Mouse (Mus musculus): Measurements from ENCODE around the gene Orai3. TPM values are rescaled to one million over a fixed set of nuclear protein-coding genes. Genes with fewer than 3 reads are reported as not detected.

Gene Orai3
- polyA plus RNA-seq, 1 experiment from 2014 or later, result 17.1 TPM

DNA sequence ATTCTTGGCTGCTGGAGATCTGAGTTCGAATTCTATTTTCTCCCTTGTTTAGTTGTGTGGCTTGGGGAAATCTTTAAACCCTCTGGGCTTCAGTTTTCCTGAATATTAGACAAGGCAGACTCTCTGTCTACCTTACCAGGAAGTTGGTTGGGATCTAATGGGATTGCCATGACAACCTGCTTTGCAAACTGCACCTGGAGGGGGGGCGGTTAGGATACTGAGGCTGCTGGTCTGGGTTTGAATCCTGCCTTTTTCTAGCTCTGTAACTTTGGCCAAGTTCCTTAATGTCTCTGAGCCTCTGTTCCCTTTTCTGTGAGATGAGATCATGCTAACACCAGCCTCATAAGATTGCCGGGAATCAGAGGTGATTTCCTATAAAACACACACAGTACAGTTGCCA lies 52.9 kb downstream of the Orai3 start:
- DNase-seq (ENCODE audit: low spot score) (no peak), ATAC-seq (replicated peaks; ENCODE audit: low FRiP score, low TSS enrichment, low read depth) (no peak)
- Histone ChIP-seq H3K27me3 (replicated peaks; ENCODE audit: control insufficient read depth, insufficient read depth, low read length) (no peaks in the 10 kb centered on the region), H3K9me3 (ENCODE audit: control insufficient read depth, low read length) (no peaks in the 10 kb centered on the region), H3K36me3 (ENCODE audit: control insufficient read depth, insufficient read depth, low read length) (no peaks in the 10 kb centered on the region), H3K4me2 (ENCODE audit: low read length) (no peak overlapping the region), H3K4me1 (replicated peaks; ENCODE audit: control insufficient read depth, insufficient read depth, low read length) (peaks cover 18% of the 10 kb centered on the region), H3K27ac (ENCODE audit: low read depth) (no peak overlapping the region), H3K9ac (ENCODE audit: low read length) (no peak overlapping the region), H3K4me3 (ENCODE audit: low read depth, low read length) (no peak overlapping the region)
- WGBS, result 88% methylated on average over 3 of the region's 3 CpGs

GRCm38 (mm10) chr7:127823236-127824171 lies 53.9 kb downstream of the Orai3 start:
- DNase-seq (ENCODE audit: low spot score) (no peak), ATAC-seq (replicated peaks; ENCODE audit: low FRiP score, low TSS enrichment, low read depth) (peak; percentile 1; the same call in 1 of the 2 replicates)
- Histone ChIP-seq H3K27ac (ENCODE audit: low read depth) (0 out of 2 replicates have a peak overlapping the region, but pooled peaks have one; percentile 33), H3K9ac (ENCODE audit: low read length) (peak overlapping the region; percentile 57), H3K4me3 (ENCODE audit: low read depth, low read length) (peak overlapping the region; percentile 68), H3K4me2 (ENCODE audit: low read length) (peak overlapping the region; percentile 60), H3K4me1 (replicated peaks; ENCODE audit: control insufficient read depth, insufficient read depth, low read length) (peaks cover 18% of the 10 kb centered on the region), H3K36me3 (ENCODE audit: control insufficient read depth, insufficient read depth, low read length) (no peaks in the 10 kb centered on the region), H3K27me3 (replicated peaks; ENCODE audit: control insufficient read depth, insufficient read depth, low read length) (no peaks in the 10 kb centered on the region), H3K9me3 (ENCODE audit: control insufficient read depth, low read length) (no peaks in the 10 kb centered on the region)
- WGBS, result 65% methylated on average over 11 of the region's 11 CpGs

DNA sequence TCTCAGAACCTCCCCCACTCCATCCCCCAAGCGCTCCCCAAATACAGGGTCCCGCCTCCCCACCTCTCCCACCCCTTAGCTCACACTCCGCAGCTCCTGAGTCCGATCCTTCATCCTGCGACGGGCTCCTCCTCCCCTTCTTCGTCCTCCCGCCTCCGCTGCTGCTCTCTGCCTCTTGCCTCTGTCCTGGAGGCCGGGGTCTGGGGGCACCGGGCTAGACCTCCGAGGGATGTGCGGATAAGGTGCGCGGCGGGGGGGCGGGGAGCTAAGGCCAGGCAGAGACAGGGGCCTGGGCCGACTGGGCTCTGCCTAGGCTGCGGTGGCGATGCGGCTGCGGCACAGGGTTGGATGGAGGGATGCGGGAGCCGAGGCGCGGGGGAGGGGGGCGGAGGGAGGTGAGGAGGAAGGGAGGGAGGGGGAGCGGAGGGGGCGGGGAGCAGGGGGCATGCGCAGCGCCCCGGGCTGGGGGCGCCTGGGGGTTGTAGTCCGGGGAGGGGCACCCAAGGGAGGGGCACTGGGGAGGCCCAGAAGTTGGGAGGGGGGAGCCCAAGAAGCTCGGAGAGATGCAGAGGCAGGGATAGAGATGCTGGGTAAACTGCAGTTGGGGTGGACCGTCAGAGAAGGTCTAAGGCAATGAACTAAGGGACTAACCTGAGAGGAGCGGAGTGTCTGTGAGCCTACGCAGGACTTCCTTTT lies 54.7 kb downstream of the Orai3 start, which contains the start of the genes Stx4a and Stx1b:
Stx4a (plus strand) TSS at position 119 of the 696 bp plus-strand sequence.
Stx1b (minus strand) TSS at position 374 of the 696 bp plus-strand sequence.
- ATAC-seq (replicated peaks; ENCODE audit: low FRiP score, low TSS enrichment, low read depth) (peak; percentile 63), DNase-seq (ENCODE audit: low spot score) (peak; percentile 72)
- Histone ChIP-seq H3K27ac (ENCODE audit: low read depth) (0 out of 2 replicates have a peak within 1 kb of the TSS, but pooled peaks have one; percentile 33), H3K4me2 (ENCODE audit: low read length) (peak within 1 kb of the TSS; percentile 60), H3K9me3 (ENCODE audit: control insufficient read depth, low read length) (no peaks in the 10 kb centered on the region), H3K9ac (ENCODE audit: low read length) (peak within 1 kb of the TSS; percentile 57), H3K36me3 (ENCODE audit: control insufficient read depth, insufficient read depth, low read length) (no peaks in the 10 kb centered on the region), H3K27me3 (replicated peaks; ENCODE audit: control insufficient read depth, insufficient read depth, low read length) (no peaks in the 10 kb centered on the region), H3K4me1 (replicated peaks; ENCODE audit: control insufficient read depth, insufficient read depth, low read length) (peaks cover 18% of the 10 kb centered on the region), H3K4me3 (ENCODE audit: low read depth, low read length) (peak within 1 kb of the TSS; percentile 68)
- 5% methylated on average over 35 of the region's 38 CpGs for WGBS

Other genes with a start within 250 kb of the Orai3 start
- gene Tmem265, start 208.4 kb upstream of the Orai3 start, polyA plus RNA-seq (2014; fragmentation: Nextera tagmentation; extraction: Ambion mirVana), result 7.5 and 8.1 TPM in 2 replicates
- 42.0 and 49.4 TPM in 2 replicates for gene Phkg2, start 196.5 kb upstream of the Orai3 start, polyA plus RNA-seq (2014; fragmentation: Nextera tagmentation; extraction: Ambion mirVana)
- 6.9 and 7.7 TPM in 2 replicates for gene Ccdc189, start 181.2 kb upstream of the Orai3 start, polyA plus RNA-seq (2014; fragmentation: Nextera tagmentation; extraction: Ambion mirVana)
- 36.3 and 38.8 TPM in 2 replicates for gene Rnf40, start 181.0 kb upstream of the Orai3 start, polyA plus RNA-seq (2014; fragmentation: Nextera tagmentation; extraction: Ambion mirVana)
- gene Zfp629, start 154.0 kb upstream of the Orai3 start, polyA plus RNA-seq (2014; fragmentation: Nextera tagmentation; extraction: Ambion mirVana), result 12.9 and 16.7 TPM in 2 replicates
- 50.3 and 56.4 TPM in 2 replicates for gene Bcl7c, start 60.9 kb upstream of the Orai3 start, polyA plus RNA-seq (2014; fragmentation: Nextera tagmentation; extraction: Ambion mirVana)
- 13.6 and 14.0 TPM in 2 replicates for gene Ctf1, start 57.1 kb upstream of the Orai3 start, polyA plus RNA-seq (2014; fragmentation: Nextera tagmentation; extraction: Ambion mirVana)
- 0.27 and 0.30 TPM in 2 replicates for gene Ctf2, start 37.6 kb upstream of the Orai3 start, polyA plus RNA-seq (2014; fragmentation: Nextera tagmentation; extraction: Ambion mirVana)
- gene Fbxl19, start 25.3 kb upstream of the Orai3 start, polyA plus RNA-seq (2014; fragmentation: Nextera tagmentation; extraction: Ambion mirVana), result 3.3 and 4.2 TPM in 2 replicates
- 25.0 and 25.6 TPM in 2 replicates for gene Setd1a, start 6.9 kb downstream of the Orai3 start, polyA plus RNA-seq (2014; fragmentation: Nextera tagmentation; extraction: Ambion mirVana)
- gene Gm49388, start 15.8 kb downstream of the Orai3 start, polyA plus RNA-seq (2014; fragmentation: Nextera tagmentation; extraction: Ambion mirVana), result 0.43 TPM in 1 of 2 replicates, not detected in the other
- gene Hsd3b7, start 30.8 kb downstream of the Orai3 start, polyA plus RNA-seq (2014; fragmentation: Nextera tagmentation; extraction: Ambion mirVana), result 21.6 and 22.0 TPM in 2 replicates
- gene Stx4a, start 54.5 kb downstream of the Orai3 start, polyA plus RNA-seq (2014; fragmentation: Nextera tagmentation; extraction: Ambion mirVana), result 21.7 and 28.1 TPM in 2 replicates
- 4.9 and 6.1 TPM in 2 replicates for gene Stx1b, start 54.7 kb downstream of the Orai3 start, polyA plus RNA-seq (2014; fragmentation: Nextera tagmentation; extraction: Ambion mirVana)
- 15.0 and 16.3 TPM in 2 replicates for gene Zfp646, start 106.4 kb downstream of the Orai3 start, polyA plus RNA-seq (2014; fragmentation: Nextera tagmentation; extraction: Ambion mirVana)
- 15.7 and 17.2 TPM in 2 replicates for gene Zfp668, start 107.0 kb downstream of the Orai3 start, polyA plus RNA-seq (2014; fragmentation: Nextera tagmentation; extraction: Ambion mirVana)
- gene Prss53, start 121.2 kb downstream of the Orai3 start, polyA plus RNA-seq (2014; fragmentation: Nextera tagmentation; extraction: Ambion mirVana), result 0.63 and 0.64 TPM in 2 replicates
- gene Gm21974, start 125.6 kb downstream of the Orai3 start, polyA plus RNA-seq (2014; fragmentation: Nextera tagmentation; extraction: Ambion mirVana), result not detected in 2 replicates
- gene Vkorc1, start 125.8 kb downstream of the Orai3 start, polyA plus RNA-seq (2014; fragmentation: Nextera tagmentation; extraction: Ambion mirVana), result 157 and 174 TPM in 2 replicates
- gene Bckdk, start 134.3 kb downstream of the Orai3 start, polyA plus RNA-seq (2014; fragmentation: Nextera tagmentation; extraction: Ambion mirVana), result 188 and 189 TPM in 2 replicates
- gene Kat8, start 142.7 kb downstream of the Orai3 start, polyA plus RNA-seq (2014; fragmentation: Nextera tagmentation; extraction: Ambion mirVana), result 37.9 and 41.9 TPM in 2 replicates
- 39.8 and 41.6 TPM in 2 replicates for gene Prss8, start 160.3 kb downstream of the Orai3 start, polyA plus RNA-seq (2014; fragmentation: Nextera tagmentation; extraction: Ambion mirVana)
- 8.6 and 11.0 TPM in 2 replicates for gene Prss36, start 176.9 kb downstream of the Orai3 start, polyA plus RNA-seq (2014; fragmentation: Nextera tagmentation; extraction: Ambion mirVana)
- gene Fus, start 197.6 kb downstream of the Orai3 start, polyA plus RNA-seq (2014; fragmentation: Nextera tagmentation; extraction: Ambion mirVana), result 52.5 and 59.5 TPM in 2 replicates
- gene Pycard, start 224.1 kb downstream of the Orai3 start, polyA plus RNA-seq (2014; fragmentation: Nextera tagmentation; extraction: Ambion mirVana), result 208 and 275 TPM in 2 replicates
- 0.16 TPM in 1 of 2 replicates, not detected in the other for gene Trim72, start 234.1 kb downstream of the Orai3 start, polyA plus RNA-seq (2014; fragmentation: Nextera tagmentation; extraction: Ambion mirVana)